Mouse (Mus musculus): Measurements from ENCODE around the gene Atf1. TPM values are rescaled to one million over a fixed set of nuclear protein-coding genes. Genes with fewer than 3 reads are reported as not detected.

Gene Atf1
- total RNA-seq, 1 experiment = 47.2 TPM

DNA sequence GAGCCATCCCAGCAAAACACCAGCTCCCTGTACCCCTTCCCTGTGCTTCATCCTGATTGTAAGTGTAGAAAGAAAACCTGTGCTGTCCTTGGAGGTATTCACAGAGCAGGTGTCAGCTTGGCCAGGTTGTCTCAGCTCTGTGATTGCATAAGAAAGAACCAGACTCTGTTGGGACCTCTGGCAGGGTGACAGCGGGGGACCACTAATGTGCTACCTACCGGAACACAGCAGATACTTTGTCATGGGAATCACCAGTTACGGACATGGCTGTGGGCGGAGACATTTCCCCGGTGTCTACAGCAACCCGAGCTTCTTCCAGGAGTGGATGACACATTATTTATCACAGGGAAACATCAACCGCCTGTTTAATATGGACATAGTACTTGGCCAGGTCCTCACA is 64.7 kb downstream of the Atf1 start:
- Histone ChIP-seq H3K9me3 (ENCODE audit: control insufficient read depth, insufficient read depth, low read depth, low read length) (no peaks in the 10 kb centered on the region), H3K4me1 (ENCODE audit: control insufficient read depth in 2 of 2, insufficient read depth in 2 of 2, low read length in 2 of 2, poor library complexity in 1 of 2) (peaks cover 4 to 14% of the 10 kb centered on the region in 2 experiments; a peak in 3 of 4 replicates), H3K27ac (ENCODE audit: insufficient read depth, low read depth, low read length, poor library complexity, severe bottlenecking) (no peak overlapping the region), H3K36me3 (ENCODE audit: control insufficient read depth, insufficient read depth, low read length, poor library complexity, severe bottlenecking) (no peaks in the 10 kb centered on the region), H3K9ac (ENCODE audit: insufficient read depth, low read depth, low read length, poor library complexity, severe bottlenecking) (no peak overlapping the region), H3K4me3 (ENCODE audit: insufficient read depth in 1 of 2, low read depth in 1 of 2, low read length in 2 of 2, poor library complexity in 1 of 2, severe bottlenecking in 1 of 2) (no peak overlapping the region)
- in situ Hi-C loops (cut with MboI; ENCODE audit: low sequenced_read_pairs in 2 of 2, unreplicated experiment in 2 of 2) = no loop called here
- DNase-seq (ENCODE audit: low read depth, low spot score) = no peak
- TF ChIP-seq MAFK (IDR thresholded peaks at IDR 0.05; ENCODE audit: insufficient read depth, low read depth, low read length) (no peak), CHD2 (IDR thresholded peaks at IDR 0.05; ENCODE audit: low read depth, low read length) (no peak), ZC3H11A (IDR thresholded peaks at IDR 0.05; ENCODE audit: borderline replicate concordance, low read depth, low read length) (no peak), ZNF384 (IDR thresholded peaks at IDR 0.05; ENCODE audit: low read depth, low read length) (no peak), HCFC1 (IDR thresholded peaks at IDR 0.05; ENCODE audit: borderline replicate concordance, insufficient read depth, low read length) (no peak)

DNA sequence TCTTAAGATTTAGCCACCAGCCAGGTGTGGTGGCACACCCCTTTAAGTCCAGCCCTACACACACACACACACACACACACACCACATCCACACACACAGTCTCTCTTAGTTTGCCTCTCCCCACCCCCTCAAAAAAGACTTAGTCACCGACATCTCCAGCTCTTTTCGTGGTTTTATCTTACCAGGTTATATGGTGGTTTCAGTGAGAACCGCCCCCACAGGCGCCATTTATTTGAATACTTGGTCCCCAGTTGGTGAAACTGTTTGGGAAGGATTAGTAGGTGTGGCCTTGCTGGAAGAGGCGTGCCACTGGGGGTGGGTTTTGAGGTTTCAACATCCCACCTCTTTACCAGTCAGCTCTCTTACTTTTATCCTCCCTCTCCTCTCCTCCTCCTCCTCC is 70.2 kb downstream of the Atf1 start:
- TF ChIP-seq CHD2 (IDR thresholded peaks at IDR 0.05; ENCODE audit: low read depth, low read length) = no peak
- no peak for TF ChIP-seq MAFK (IDR thresholded peaks at IDR 0.05; ENCODE audit: insufficient read depth, low read depth, low read length)
- TF ChIP-seq ZC3H11A (IDR thresholded peaks at IDR 0.05; ENCODE audit: borderline replicate concordance, low read depth, low read length) = no peak
- TF ChIP-seq HCFC1 (IDR thresholded peaks at IDR 0.05; ENCODE audit: borderline replicate concordance, insufficient read depth, low read length) = no peak
- TF ChIP-seq ZNF384 (IDR thresholded peaks at IDR 0.05; ENCODE audit: low read depth, low read length) = no peak
- DNase-seq (ENCODE audit: low read depth, low spot score) = no peak
- no peaks in the 10 kb centered on the region for H3K9me3 ChIP-seq (ENCODE audit: control insufficient read depth, insufficient read depth, low read depth, low read length)
- no peaks in the 10 kb centered on the region for H3K36me3 ChIP-seq (ENCODE audit: control insufficient read depth, insufficient read depth, low read length, poor library complexity, severe bottlenecking)
- no peak overlapping the region for H3K9ac ChIP-seq (ENCODE audit: insufficient read depth, low read depth, low read length, poor library complexity, severe bottlenecking)
- H3K4me3 ChIP-seq (ENCODE audit: insufficient read depth in 1 of 2, low read depth in 1 of 2, low read length in 2 of 2, poor library complexity in 1 of 2, severe bottlenecking in 1 of 2) = no peak overlapping the region
- in situ Hi-C loops (cut with MboI; ENCODE audit: low sequenced_read_pairs in 2 of 2, unreplicated experiment in 2 of 2) = no loop called here
- H3K27ac ChIP-seq (ENCODE audit: insufficient read depth, low read depth, low read length, poor library complexity, severe bottlenecking) = no peak overlapping the region
- peaks cover 5 to 15% of the 10 kb centered on the region in 2 experiments; a peak in 3 of 4 replicates for H3K4me1 ChIP-seq (ENCODE audit: control insufficient read depth in 2 of 2, insufficient read depth in 2 of 2, low read length in 2 of 2, poor library complexity in 1 of 2)

DNA sequence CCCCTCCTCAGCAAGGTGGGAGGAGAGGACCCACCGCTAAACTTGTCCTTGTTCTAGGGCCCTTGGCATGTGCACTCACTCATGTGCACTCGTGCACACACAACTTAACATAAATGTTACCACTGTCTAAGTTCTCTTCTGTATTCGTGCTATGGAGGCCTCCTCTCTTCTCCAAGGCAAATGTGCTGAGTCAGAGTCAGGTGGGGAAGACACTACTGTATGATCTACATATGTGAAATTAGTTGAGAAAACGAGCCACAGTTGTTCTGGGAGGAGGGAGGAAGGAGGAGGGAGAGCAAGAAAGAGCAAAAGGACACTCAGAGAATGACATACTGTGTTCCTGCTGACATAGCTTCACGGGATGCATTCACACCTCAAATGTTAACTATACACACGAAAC is 72.9 kb downstream of the Atf1 start:
- Histone ChIP-seq H3K9ac (ENCODE audit: insufficient read depth, low read depth, low read length, poor library complexity, severe bottlenecking) (no peak overlapping the region), H3K27ac (ENCODE audit: insufficient read depth, low read depth, low read length, poor library complexity, severe bottlenecking) (peak overlapping the region; percentile 10; the same call in 1 of the 2 replicates), H3K9me3 (ENCODE audit: control insufficient read depth, insufficient read depth, low read depth, low read length) (no peaks in the 10 kb centered on the region), H3K36me3 (ENCODE audit: control insufficient read depth, insufficient read depth, low read length, poor library complexity, severe bottlenecking) (no peaks in the 10 kb centered on the region), H3K4me3 (ENCODE audit: insufficient read depth in 1 of 2, low read depth in 1 of 2, low read length in 2 of 2, poor library complexity in 1 of 2, severe bottlenecking in 1 of 2) (no peak overlapping the region), H3K4me1 (ENCODE audit: control insufficient read depth in 2 of 2, insufficient read depth in 2 of 2, low read length in 2 of 2, poor library complexity in 1 of 2) (peaks cover 6 to 15% of the 10 kb centered on the region in 2 experiments; a peak in 3 of 4 replicates)
- in situ Hi-C loops (cut with MboI; ENCODE audit: low sequenced_read_pairs in 2 of 2, unreplicated experiment in 2 of 2) = no loop called here
- DNase-seq (ENCODE audit: low read depth, low spot score) = no peak
- peak; percentile 88 for TF ChIP-seq MAFK (IDR thresholded peaks at IDR 0.05; ENCODE audit: insufficient read depth, low read depth, low read length)
- TF ChIP-seq HCFC1 (IDR thresholded peaks at IDR 0.05; ENCODE audit: borderline replicate concordance, insufficient read depth, low read length) = no peak

DNA sequence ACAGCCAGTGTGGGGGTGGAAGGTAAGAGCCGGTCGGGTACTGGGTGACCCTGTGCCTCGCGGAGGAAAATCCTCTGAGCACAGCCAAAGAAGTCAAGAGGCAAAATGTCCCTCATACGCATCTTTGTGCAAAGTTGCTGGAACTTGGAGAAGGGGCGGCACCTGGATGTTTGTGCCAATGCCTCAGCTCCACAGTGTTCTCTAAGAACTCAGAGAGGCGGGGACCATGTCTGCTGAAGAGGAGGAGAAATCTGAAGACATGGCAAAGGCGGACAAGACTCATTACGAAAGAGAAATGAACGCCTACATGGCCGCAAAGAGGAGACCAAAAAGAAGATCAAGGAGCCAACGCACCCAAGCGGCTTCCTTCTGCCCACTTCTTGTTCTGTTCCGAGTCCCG is 73.9 kb downstream of the Atf1 start:
- no peaks in the 10 kb centered on the region for H3K9me3 ChIP-seq (ENCODE audit: control insufficient read depth, insufficient read depth, low read depth, low read length)
- peaks cover 9 to 17% of the 10 kb centered on the region in 2 experiments for H3K4me1 ChIP-seq (ENCODE audit: control insufficient read depth in 2 of 2, insufficient read depth in 2 of 2, low read length in 2 of 2, poor library complexity in 1 of 2)
- in situ Hi-C loops (cut with MboI; ENCODE audit: low sequenced_read_pairs in 2 of 2, unreplicated experiment in 2 of 2) = no loop called here
- H3K4me3 ChIP-seq (ENCODE audit: insufficient read depth in 1 of 2, low read depth in 1 of 2, low read length in 2 of 2, poor library complexity in 1 of 2, severe bottlenecking in 1 of 2) = peak overlapping the region; percentile 36 to 55; a peak in 3 of 4 replicates
- DNase-seq (ENCODE audit: low read depth, low spot score) = no peak
- TF ChIP-seq MAFK (IDR thresholded peaks at IDR 0.05; ENCODE audit: insufficient read depth, low read depth, low read length) (no peak), HCFC1 (IDR thresholded peaks at IDR 0.05; ENCODE audit: borderline replicate concordance, insufficient read depth, low read length) (no peak), ZC3H11A (IDR thresholded peaks at IDR 0.05; ENCODE audit: borderline replicate concordance, low read depth, low read length) (no peak), ZNF384 (IDR thresholded peaks at IDR 0.05; ENCODE audit: low read depth, low read length) (no peak), CHD2 (IDR thresholded peaks at IDR 0.05; ENCODE audit: low read depth, low read length) (no peak)
- H3K36me3 ChIP-seq (ENCODE audit: control insufficient read depth, insufficient read depth, low read length, poor library complexity, severe bottlenecking) = no peaks in the 10 kb centered on the region
- H3K9ac ChIP-seq (ENCODE audit: insufficient read depth, low read depth, low read length, poor library complexity, severe bottlenecking) = peak overlapping the region; percentile 38; the same call in 1 of the 2 replicates
- H3K27ac ChIP-seq (ENCODE audit: insufficient read depth, low read depth, low read length, poor library complexity, severe bottlenecking) = no peak overlapping the region
